Mouse (Mus musculus) C2C12 (cell line): ENCODE data around the gene 9930111J21Rik1.
"Not testable (repeated sequence)": the region's sequence is repeated elsewhere in the genome, so short reads cannot be mapped to it uniquely, and the experiment has no call there.

Experiments
- CEBPB ChIP-seq: IDR thresholded peaks from one replicate; pipeline ENCODE4 v1.6.1; 2011; ENCODE audit warnings: low read depth, mild to moderate bottlenecking, control low read depth, moderate library complexity
- CTCF ChIP-seq: IDR thresholded peaks from one replicate; pipeline ENCODE4 v1.5.1; 2011; ENCODE audit not compliant: control insufficient read depth, insufficient read depth, insufficient read length
- FOSL1 ChIP-seq: IDR thresholded peaks from one replicate; pipeline ENCODE4 v1.8.0; 2011; ENCODE audit warnings: mild to moderate bottlenecking, low read length; ENCODE audit not compliant: poor library complexity, insufficient read depth, severe bottlenecking
- MAX ChIP-seq: IDR thresholded peaks from one replicate; pipeline ENCODE4 v1.6.1; 2011; ENCODE audit warnings: mild to moderate bottlenecking, control low read depth
- MYOD1 ChIP-seq: IDR thresholded peaks from one replicate; pipeline ENCODE4 v1.6.1; 2011; ENCODE audit warnings: low read depth; ENCODE audit not compliant: control insufficient read depth, insufficient read length
- MYOG ChIP-seq: IDR thresholded peaks from one replicate; pipeline ENCODE4 v1.6.1; 2011; ENCODE audit not compliant: control insufficient read depth, insufficient read length; ENCODE audit errors: extremely low read depth
- USF1 ChIP-seq: IDR thresholded peaks from one replicate; pipeline ENCODE4 v1.6.1; 2011; ENCODE audit warnings: low read depth, mild to moderate bottlenecking, control low read depth, moderate library complexity

GRCm38 (mm10) chr11:49000411-49000810, 21.2 kb upstream of the 9930111J21Rik1 start:
- not testable (repeated sequence) for TF ChIP-seq CTCF, MAX, MYOG, USF1, CEBPB, MYOD1, FOSL1
